Comparison of ENCODE assay signal across 7 mouse cellular contexts in the genomic region with DNA sequence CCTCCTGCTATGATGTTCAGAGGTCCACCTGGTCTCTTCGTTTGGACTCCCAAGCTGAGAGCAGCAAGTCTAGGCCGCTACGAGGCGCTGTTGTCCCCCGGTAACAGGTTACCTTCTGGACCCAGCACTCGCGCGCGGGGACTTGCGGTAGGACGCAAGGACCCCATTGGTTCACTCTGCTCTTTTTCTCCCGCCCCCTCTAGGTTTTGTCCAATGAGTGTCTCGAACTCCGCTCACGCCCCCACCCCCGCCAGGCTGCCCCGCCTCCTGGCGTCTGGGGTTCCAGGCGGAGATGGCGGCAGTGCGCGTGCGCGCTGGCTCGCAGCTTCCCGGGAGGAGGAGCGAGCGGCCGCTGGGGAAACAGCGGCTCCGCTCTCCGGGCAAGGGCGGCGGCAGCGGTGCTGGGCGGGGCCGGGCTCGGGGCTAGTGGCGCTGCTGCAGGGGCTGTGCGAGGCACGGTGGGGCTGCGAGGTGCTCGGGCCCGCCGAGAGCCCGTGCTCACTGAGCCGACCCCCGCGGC. TPM values are rescaled to one million over a fixed set of nuclear protein-coding genes. Genes with fewer than 3 reads are reported as not detected.
DNase-seq lines count a peak whose midpoint lies in the region; ATAC-seq lines count a peak whose summit lies in the region.

A gene (plus strand): TSS at position 270 of the 520 bp plus-strand sequence.

- WGBS in intestine, embryonic 16.5 days: under 1% methylated on average over 49 of the region's 49 CpGs
- WGBS in midbrain, embryonic 11.5 days: 0% methylated on average over 44 of the region's 49 CpGs

- H3K4me2 ChIP-seq in intestine, embryonic 16.5 days (ENCODE audit: low read depth, low read length): peak within 1 kb of the TSS; percentile 72
- peak within 1 kb of the TSS; percentile 57 for H3K4me2 ChIP-seq in midbrain, embryonic 11.5 days

- H3K36me3 ChIP-seq in intestine, embryonic 16.5 days (ENCODE audit: control insufficient read depth, insufficient read depth, low read length): no peaks in the 10 kb centered on the region
- H3K36me3 ChIP-seq in midbrain, embryonic 11.5 days (ENCODE audit: control insufficient read depth, insufficient read depth, low read length): no peaks in the 10 kb centered on the region

- peak within 1 kb of the TSS; percentile 74 for H3K27ac ChIP-seq in intestine, embryonic 16.5 days (ENCODE audit: low read length)
- H3K27ac ChIP-seq in midbrain, embryonic 11.5 days (ENCODE audit: low read depth, low read length): peak within 1 kb of the TSS; percentile 69

- no peaks in the 10 kb centered on the region for H3K9me3 ChIP-seq in intestine, embryonic 16.5 days (ENCODE audit: control insufficient read depth, low read length)
- H3K9me3 ChIP-seq in midbrain, embryonic 11.5 days (ENCODE audit: control insufficient read depth, low read length): no peaks in the 10 kb centered on the region

- ATAC-seq in intestine, embryonic 16.5 days: peak; percentile 99
- peak; percentile 99 for ATAC-seq in midbrain, embryonic 11.5 days (ENCODE audit: low FRiP score)

- H3K9ac ChIP-seq in intestine, embryonic 16.5 days (ENCODE audit: low read depth, low read length): peak within 1 kb of the TSS; percentile 86
- H3K9ac ChIP-seq in midbrain, embryonic 11.5 days (ENCODE audit: low read length): peak within 1 kb of the TSS; percentile 88

- H3K4me3 ChIP-seq in intestine, embryonic 16.5 days (ENCODE audit: low read length): peak within 1 kb of the TSS; percentile 90
- peak within 1 kb of the TSS; percentile 80 for H3K4me3 ChIP-seq in midbrain, embryonic 11.5 days (ENCODE audit: low read depth, low read length)

- peak; percentile 98 for DNase-seq in adrenal gland, adult 8-10 months
- peak; percentile 99 for DNase-seq in embryo, embryonic 9.5 days (ENCODE audit: extremely low spot score)
- peak; percentile 99 to 100 for DNase-seq in gastrocnemius, postnatal 4 days (ENCODE audit: low spot score in 2 of 2)
- peak; percentile 99 to 100 for DNase-seq in left cerebral cortex, postnatal 36 days (ENCODE audit: low spot score in 2 of 2)
- peak; percentile 100 for DNase-seq in midbrain, embryonic 11.5 days (ENCODE audit: low spot score, missing footprints)
- DNase-seq in skeletal muscle tissue, adult 2 months (ENCODE audit: low read depth, low spot score): peak; percentile 99

- H3K27me3 ChIP-seq in intestine, embryonic 16.5 days (replicated peaks; ENCODE audit: control insufficient read depth, insufficient read depth, low read length): no peaks in the 10 kb centered on the region
- no peaks in the 10 kb centered on the region for H3K27me3 ChIP-seq in midbrain, embryonic 11.5 days (ENCODE audit: control insufficient read depth, insufficient read depth, low read length)

- intact Hi-C loops in left cerebral cortex, postnatal 36 days (cut with DNase I): loop anchor here (5.0 kb wide), 2 partner anchors 34 to 234 kb away; no protein-coding TSS in a partner anchor

- peaks cover 6% of the 10 kb centered on the region; the same call in 1 of the 2 replicates for H3K4me1 ChIP-seq in intestine, embryonic 16.5 days (ENCODE audit: control insufficient read depth, insufficient read depth, low read length)
- H3K4me1 ChIP-seq in midbrain, embryonic 11.5 days (ENCODE audit: control insufficient read depth, insufficient read depth, low read length): peaks cover 7% of the 10 kb centered on the region; the same call in 1 of the 2 replicates

RNA-seq across cellular contexts. Expression of the gene that starts here (rescaled TPM):
- total RNA-seq in adrenal gland, adult 8-10 months (2022): 100 to 1,000 TPM in 1 of 4 experiments, 10 to 100 TPM in 3; 73.5 to 114 (median 87.4) TPM
- total RNA-seq in gastrocnemius, postnatal 4 days (2021): 10 to 100 TPM; 29.9 to 39.3 TPM
- 17.4 and 20.5 TPM in 2 replicates for polyA plus RNA-seq in intestine, embryonic 16.5 days (2015; fragmentation: Nextera tagmentation; extraction: Ambion mirVana)
- total RNA-seq in left cerebral cortex, postnatal 36 days (2021): 100 to 1,000 TPM; 245 to 264 TPM
- polyA plus RNA-seq in midbrain, embryonic 11.5 days (2014; fragmentation: Nextera tagmentation; extraction: Ambion mirVana): 25.6 and 30.7 TPM in 2 replicates

Comparison
In these comparisons a context has a peak if more than half of its experiments do, and no peak if none do; other contexts are left out.
1. Peak in every context shown above with its lines: DNase-seq, ATAC-seq, H3K4me3 ChIP-seq and H3K27ac ChIP-seq.